Mouse (Mus musculus): ENCODE results near the gene Tmem19.

The Tmem19 gene

GRCm38 (mm10) chr10:115312732-115313131, 49.6 kb downstream of the Tmem19 start:
- in situ Hi-C loops (cut with MboI; ENCODE audit: low sequenced_read_pairs) = no loop called here

GRCm38 (mm10) chr10:115312194-115312593, 50.1 kb downstream of the Tmem19 start:
- in situ Hi-C loops (cut with MboI; ENCODE audit: low sequenced_read_pairs) = no loop called here

- in situ Hi-C loops (cut with MboI; ENCODE audit: low sequenced_read_pairs) = no loop called here
Measured at GRCm38 (mm10) chr10:115311263-115311965, 50.9 kb downstream of the Tmem19 start.

- in situ Hi-C loops (cut with MboI; ENCODE audit: low sequenced_read_pairs) = no loop called here
Measured at GRCm38 (mm10) chr10:115309191-115309590, 53.1 kb downstream of the Tmem19 start.

- in situ Hi-C loops (cut with MboI; ENCODE audit: low sequenced_read_pairs) = no loop called here
Measured at GRCm38 (mm10) chr10:115307331-115307875, 54.9 kb downstream of the Tmem19 start.

- in situ Hi-C loops (cut with MboI; ENCODE audit: low sequenced_read_pairs) = no loop called here
Measured at GRCm38 (mm10) chr10:115298683-115299082, 63.6 kb downstream of the Tmem19 start.

GRCm38 (mm10) chr10:115297582-115297981, 64.7 kb downstream of the Tmem19 start:
- in situ Hi-C loops (cut with MboI; ENCODE audit: low sequenced_read_pairs) = no loop called here

- in situ Hi-C loops (cut with MboI; ENCODE audit: low sequenced_read_pairs) = no loop called here
Measured at GRCm38 (mm10) chr10:115296401-115296935, 65.8 kb downstream of the Tmem19 start.

- in situ Hi-C loops (cut with MboI; ENCODE audit: low sequenced_read_pairs) = no loop called here
Measured at GRCm38 (mm10) chr10:115295162-115295561, 67.1 kb downstream of the Tmem19 start.

GRCm38 (mm10) chr10:115294715-115295114, 67.6 kb downstream of the Tmem19 start:
- in situ Hi-C loops (cut with MboI; ENCODE audit: low sequenced_read_pairs) = no loop called here

- in situ Hi-C loops (cut with MboI; ENCODE audit: low sequenced_read_pairs) = no loop called here
Measured at GRCm38 (mm10) chr10:115293946-115294345, 68.4 kb downstream of the Tmem19 start.

GRCm38 (mm10) chr10:115290671-115291070, 71.6 kb downstream of the Tmem19 start:
- in situ Hi-C loops (cut with MboI; ENCODE audit: low sequenced_read_pairs) = no loop called here

All from CH12F3 (cell line).